Mouse (Mus musculus) ovary, adult 2 months (tissue): ENCODE data around the gene Chmp4b. TPM values are rescaled to one million over a fixed set of nuclear protein-coding genes. Genes with fewer than 3 reads are reported as not detected.

Source experiments
- polyA plus RNA-seq: library from polyadenylated mRNA; depleted of rRNA; stranded (reverse); fragments of >200 nt; gene quantifications from 2 replicates; pipeline ENCODE4 v1.2.3, GENCODE M21; 2012; rRNA removed

The Chmp4b gene
- polyA plus RNA-seq, result 96.2 and 109 TPM in 2 replicates

GRCm38 (mm10) chr2:154651363-154651762, at the start of gene Chmp4b:
Gene Chmp4b, plus strand, starts transcription at chr2:154651705.

GRCm38 (mm10) chr2:154603638-154604153, 47.8 kb upstream of the Chmp4b start, which contains the start of gene Pxmp4:
Gene Pxmp4, minus strand, starts transcription at chr2:154603708.

GRCm38 (mm10) chr2:154613118-154614115, 38.1 kb upstream of the Chmp4b start, which contains the start of the genes Zfp341 and 4930519P11Rik:
Gene Zfp341, plus strand, starts transcription at chr2:154613297.
Gene 4930519P11Rik, minus strand, starts transcription at chr2:154613437.

Other genes with a start within 250 kb of the Chmp4b start
- gene Snta1, start 243.6 kb upstream of the Chmp4b start, polyA plus RNA-seq, result 33.9 and 42.2 TPM in 2 replicates
- 18.4 and 20.1 TPM in 2 replicates for gene Cbfa2t2, start 215.2 kb upstream of the Chmp4b start, polyA plus RNA-seq
- gene 1700003F12Rik, start 104.6 kb upstream of the Chmp4b start, polyA plus RNA-seq, result 0.26 and 0.47 TPM in 2 replicates
- gene Actl10, start 99.9 kb upstream of the Chmp4b start, polyA plus RNA-seq, result 0.10 TPM in 1 of 2 replicates, not detected in the other
- gene Necab3, start 92.8 kb upstream of the Chmp4b start, polyA plus RNA-seq, result 3.2 and 4.2 TPM in 2 replicates
- gene E2f1, start 81.8 kb upstream of the Chmp4b start, polyA plus RNA-seq, result 27.7 and 43.1 TPM in 2 replicates
- 27.0 and 34.1 TPM in 2 replicates for gene Pxmp4, start 48.0 kb upstream of the Chmp4b start, polyA plus RNA-seq
- 9.1 and 10.9 TPM in 2 replicates for gene Zfp341, start 38.4 kb upstream of the Chmp4b start, polyA plus RNA-seq
- gene 4930519P11Rik, start 38.3 kb upstream of the Chmp4b start, polyA plus RNA-seq, result 1.0 and 2.4 TPM in 2 replicates
- gene Gm14214, start 118.3 kb downstream of the Chmp4b start, polyA plus RNA-seq, result not detected in 2 replicates
- 361 and 481 TPM in 2 replicates for gene Raly, start 139.4 kb downstream of the Chmp4b start, polyA plus RNA-seq
- gene a, start 139.7 kb downstream of the Chmp4b start, polyA plus RNA-seq, result 0.39 and 0.57 TPM in 2 replicates
- gene Eif2s2, start 241.2 kb downstream of the Chmp4b start, polyA plus RNA-seq, result 3.4 and 3.9 TPM in 2 replicates